Mouse (Mus musculus) cortical plate, adult 2 months (tissue): ENCODE results near the gene Hdgfl2. TPM values are rescaled to one million over a fixed set of nuclear protein-coding genes. Genes with fewer than 3 reads are reported as not detected.

Experiments used
- H3K27ac ChIP-seq: fragments of 200-500 bp; 2 replicates; pipeline ENCODE4 v1.5.1; 2012; ENCODE audit warnings: low read length, control low read depth, inconsistent platforms; ENCODE audit not compliant: insufficient read depth
- H3K4me1 ChIP-seq: fragments of 200-500 bp; 2 replicates; pipeline ENCODE4 v1.6.1; 2011; ENCODE audit warnings: low read length; ENCODE audit not compliant: control insufficient read depth, insufficient read depth
- H3K4me3 ChIP-seq: fragments of 200-500 bp; 2 replicates; pipeline ENCODE4 v1.5.1; 2011; ENCODE audit warnings: mild to moderate bottlenecking, low read length, control low read depth; ENCODE audit not compliant: insufficient read depth
- CTCF ChIP-seq: fragments of 200-500 bp; IDR thresholded peaks from 2 replicates; pipeline ENCODE4 v1.5.1; 2011; ENCODE audit warnings: mild to moderate bottlenecking, control low read depth, low read length; ENCODE audit not compliant: insufficient read depth; ENCODE audit errors: extremely low read depth
- POLR2A ChIP-seq: fragments of 200-500 bp; IDR thresholded peaks from 2 replicates; pipeline ENCODE4 v1.6.1; 2011; ENCODE audit warnings: mild to moderate bottlenecking, low read length, control low read depth; ENCODE audit not compliant: insufficient read depth; ENCODE audit errors: extremely low read depth
- polyA plus RNA-seq: library from polyadenylated mRNA; depleted of rRNA; stranded (reverse); fragments of >200 nt; gene quantifications from 2 replicates; pipeline ENCODE4 v1.2.3, GENCODE M21; 2012; rRNA removed

The Hdgfl2 gene
- polyA plus RNA-seq, 1 experiment, result 126 TPM

- Histone ChIP-seq H3K4me3 (peak overlapping the region; percentile 20), H3K4me1 (0 out of 2 replicates have a peak, but pooled peaks cover 2% of the 10 kb centered on the region), H3K27ac (no peak overlapping the region)
- TF ChIP-seq POLR2A, result no peak
- no peak for TF ChIP-seq CTCF
These were observed 69.6 kb downstream of the Hdgfl2 start for GRCm38 (mm10) chr17:56148790-56149618.

DNA sequence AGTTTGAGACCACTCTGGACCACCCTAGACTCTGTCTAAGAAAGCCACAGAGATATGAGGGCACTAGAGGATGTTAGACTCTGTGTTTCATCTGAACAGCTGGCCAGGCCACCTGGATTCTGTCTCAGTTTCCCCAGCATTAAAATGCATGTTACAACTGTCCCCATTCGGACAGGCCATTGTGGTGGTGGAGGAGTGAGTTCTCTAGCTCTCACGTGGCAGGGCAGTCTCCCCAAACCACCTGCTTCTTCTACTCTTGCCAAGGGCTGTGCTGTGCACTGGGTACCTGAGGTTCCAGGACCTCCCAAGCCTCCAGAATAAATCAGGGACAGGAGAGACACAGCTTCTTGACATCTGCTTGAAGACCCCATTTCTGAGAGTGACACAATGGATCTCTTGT lies 70.5 kb downstream of the Hdgfl2 start:
- Histone ChIP-seq H3K4me1 (0 out of 2 replicates have a peak, but pooled peaks cover 2% of the 10 kb centered on the region), H3K4me3 (no peak overlapping the region), H3K27ac (no peak overlapping the region)
- TF ChIP-seq POLR2A, result no peak
- no peak for TF ChIP-seq CTCF

Other genes with a start within 250 kb of the Hdgfl2 start
- 3.0 and 3.8 TPM in 2 replicates for gene Zfp119a, start 200.7 kb upstream of the Hdgfl2 start, polyA plus RNA-seq
- gene Zfp959, start 187.5 kb upstream of the Hdgfl2 start, polyA plus RNA-seq, result 5.6 and 6.0 TPM in 2 replicates
- gene Zfp119b, start 130.1 kb upstream of the Hdgfl2 start, polyA plus RNA-seq, result 2.5 and 3.2 TPM in 2 replicates
- 2.1 and 2.3 TPM in 2 replicates for gene Ebi3, start 127.0 kb upstream of the Hdgfl2 start, polyA plus RNA-seq
- gene Yju2, start 120.5 kb upstream of the Hdgfl2 start, polyA plus RNA-seq, result 9.1 and 11.0 TPM in 2 replicates
- gene Shd, start 109.2 kb upstream of the Hdgfl2 start, polyA plus RNA-seq, result 74.8 and 83.5 TPM in 2 replicates
- 76.7 and 91.0 TPM in 2 replicates for gene Fsd1, start 93.1 kb upstream of the Hdgfl2 start, polyA plus RNA-seq
- gene Stap2, start 74.0 kb upstream of the Hdgfl2 start, polyA plus RNA-seq, result 6.0 TPM in 2 replicates
- 142 and 154 TPM in 2 replicates for gene Mpnd, start 73.9 kb upstream of the Hdgfl2 start, polyA plus RNA-seq
- 56.5 and 59.4 TPM in 2 replicates for gene Sh3gl1, start 43.0 kb upstream of the Hdgfl2 start, polyA plus RNA-seq
- gene Chaf1a, start 39.2 kb upstream of the Hdgfl2 start, polyA plus RNA-seq, result 2.6 and 2.8 TPM in 2 replicates
- gene Ubxn6, start 4.6 kb upstream of the Hdgfl2 start, polyA plus RNA-seq, result 109 and 120 TPM in 2 replicates
- gene Plin4, start 30.2 kb downstream of the Hdgfl2 start, polyA plus RNA-seq, result 0.73 and 1.2 TPM in 2 replicates
- gene Plin5, start 38.0 kb downstream of the Hdgfl2 start, polyA plus RNA-seq, result 0.55 and 0.67 TPM in 2 replicates
- 2.6 and 3.1 TPM in 2 replicates for gene Lrg1, start 42.4 kb downstream of the Hdgfl2 start, polyA plus RNA-seq
- gene Sema6b, start 60.7 kb downstream of the Hdgfl2 start, polyA plus RNA-seq, result 87.3 and 88.9 TPM in 2 replicates
- 7.5 and 8.5 TPM in 2 replicates for gene Tnfaip8l1, start 82.8 kb downstream of the Hdgfl2 start, polyA plus RNA-seq
- 43.3 and 45.8 TPM in 2 replicates for gene Mydgf, start 104.3 kb downstream of the Hdgfl2 start, polyA plus RNA-seq
- gene Dpp9, start 139.3 kb downstream of the Hdgfl2 start, polyA plus RNA-seq, result 51.2 and 52.0 TPM in 2 replicates
- 23.3 and 24.1 TPM in 2 replicates for gene Fem1a, start 177.2 kb downstream of the Hdgfl2 start, polyA plus RNA-seq
- gene Ticam1, start 197.2 kb downstream of the Hdgfl2 start, polyA plus RNA-seq, result 4.2 and 4.8 TPM in 2 replicates
- 8.4 and 10.1 TPM in 2 replicates for gene Plin3, start 213.2 kb downstream of the Hdgfl2 start, polyA plus RNA-seq
- gene Arrdc5, start 220.7 kb downstream of the Hdgfl2 start, polyA plus RNA-seq, result not detected in 2 replicates
- gene Uhrf1, start 223.7 kb downstream of the Hdgfl2 start, polyA plus RNA-seq, result 1.1 and 1.8 TPM in 2 replicates
- gene Kdm4b, start 246.4 kb downstream of the Hdgfl2 start, polyA plus RNA-seq, result 43.5 and 45.0 TPM in 2 replicates